Mouse (Mus musculus) monocyte, adult 2 months (primary cell): ENCODE results near the gene Zrsr1.

ENCODE experiments used
- DNase-seq, 2 experiments: peaks; one replicate each; pipeline ENCODE4 v3.0.0; 2022; ENCODE audit warnings: low spot score in 2 of 2, low read depth in 1 of 2

The Zrsr1 gene

DNA sequence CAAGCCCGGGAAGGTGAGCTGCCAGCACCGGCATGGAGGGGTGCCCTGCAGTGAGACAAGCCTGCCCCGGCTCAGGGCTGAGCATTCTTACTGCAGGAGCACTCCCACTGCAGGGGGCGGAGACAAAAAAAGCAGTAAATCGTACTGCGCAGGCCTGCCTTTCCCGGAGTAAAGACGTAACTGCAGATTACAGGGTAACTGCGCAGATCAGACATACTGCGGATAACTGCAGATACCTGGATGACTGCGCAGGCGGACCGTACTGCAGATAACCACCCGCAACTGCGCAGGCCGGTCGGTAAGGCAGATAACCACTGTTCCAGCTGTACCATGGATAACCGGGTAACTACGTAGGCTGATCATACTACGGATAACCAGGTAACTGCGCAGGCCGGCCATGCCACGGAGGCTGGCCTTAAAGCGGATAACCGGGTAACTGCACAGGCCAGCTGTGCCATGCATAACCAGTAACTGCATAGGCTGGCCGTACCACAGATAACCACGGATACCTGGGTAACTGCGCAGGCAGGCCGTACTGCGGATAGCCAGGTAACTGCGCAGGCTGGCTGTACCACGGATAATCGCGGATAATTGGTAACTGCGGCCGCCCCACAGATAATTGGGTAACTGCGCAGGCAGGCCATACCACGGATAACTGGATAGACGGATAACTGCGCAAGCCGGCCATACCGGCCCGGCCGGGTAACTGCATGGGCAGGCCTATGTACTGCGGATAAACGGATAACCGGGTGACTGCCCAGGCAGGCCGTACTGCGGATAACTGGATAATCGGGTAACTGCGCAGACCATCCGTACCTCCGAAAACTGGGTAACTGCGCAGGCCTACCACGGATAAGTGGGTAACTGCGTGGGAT lies at the start of gene Zrsr1:
Zrsr1 (plus strand) TSS at position 171 of the 875 bp plus-strand sequence.
- no peak for DNase-seq

DNA sequence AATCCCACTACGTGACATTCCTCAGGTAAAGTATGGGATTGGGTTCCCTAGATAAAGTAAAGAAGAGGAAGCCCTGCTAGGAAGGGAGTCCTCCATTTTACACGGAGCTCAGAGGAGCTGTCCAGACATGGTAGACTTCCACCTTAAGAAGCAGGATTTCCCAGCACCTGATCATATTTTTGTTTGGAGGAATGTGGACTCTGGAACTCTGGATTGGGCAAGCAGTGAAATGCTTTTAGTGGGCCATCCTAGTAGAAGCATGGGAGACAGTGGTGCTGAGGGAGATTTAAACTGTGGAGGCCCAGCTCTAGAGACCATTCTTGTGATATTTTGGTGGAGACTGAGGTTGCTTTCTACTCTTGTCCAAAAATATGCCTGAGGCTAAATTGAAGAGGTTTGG lies 49.3 kb upstream of the Zrsr1 start:
- DNase-seq, result no peak

DNA sequence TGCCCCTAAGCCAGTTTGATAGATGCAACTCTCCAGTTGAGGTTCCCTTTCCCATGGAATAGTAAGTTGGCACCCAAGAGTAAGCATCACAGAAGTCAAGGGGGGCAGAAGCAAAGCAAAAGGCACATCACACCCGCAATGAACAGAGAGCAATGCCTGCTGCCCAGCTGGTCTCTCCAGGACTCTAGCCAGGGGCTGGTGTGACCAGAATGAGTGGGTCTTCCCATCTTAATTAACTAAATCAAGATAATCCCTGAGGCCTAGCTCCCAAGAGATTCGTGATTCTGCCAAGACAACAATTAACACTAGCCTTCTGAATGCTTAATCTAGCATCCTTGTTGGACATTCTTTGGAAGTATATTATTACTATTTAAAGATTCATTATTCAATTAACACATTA lies 48.2 kb upstream of the Zrsr1 start:
- DNase-seq, result no peak

DNA sequence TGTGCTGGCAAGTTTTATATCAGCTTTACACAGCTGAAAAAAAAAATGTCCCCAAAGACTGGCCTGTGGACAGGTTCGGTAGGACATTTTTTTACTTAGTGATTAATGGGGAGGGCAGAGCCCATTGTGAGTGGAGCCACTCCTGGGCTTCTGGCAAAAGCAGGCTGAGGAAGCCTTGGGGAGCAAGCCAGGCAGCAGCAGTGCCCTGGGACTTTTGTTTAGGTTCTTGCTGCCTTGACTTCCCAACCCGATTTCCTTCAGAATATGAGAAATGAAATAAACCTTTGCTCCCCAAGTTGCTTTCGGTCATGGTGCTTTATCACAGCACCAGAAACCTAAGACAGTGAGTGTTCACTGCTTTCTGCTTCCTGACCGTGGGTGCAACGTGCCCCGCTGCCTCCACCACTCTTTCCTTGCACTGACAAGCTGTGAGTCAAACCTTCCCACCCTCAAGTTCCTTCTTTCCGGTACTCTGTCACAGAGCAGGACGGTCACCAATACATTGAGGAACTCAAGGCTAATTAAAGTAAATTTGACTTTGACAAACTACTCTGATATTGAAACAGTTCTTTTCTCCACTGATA lies 43.1 kb upstream of the Zrsr1 start:
- peak in 1 of 2 experiments; percentile 5 for DNase-seq

DNA sequence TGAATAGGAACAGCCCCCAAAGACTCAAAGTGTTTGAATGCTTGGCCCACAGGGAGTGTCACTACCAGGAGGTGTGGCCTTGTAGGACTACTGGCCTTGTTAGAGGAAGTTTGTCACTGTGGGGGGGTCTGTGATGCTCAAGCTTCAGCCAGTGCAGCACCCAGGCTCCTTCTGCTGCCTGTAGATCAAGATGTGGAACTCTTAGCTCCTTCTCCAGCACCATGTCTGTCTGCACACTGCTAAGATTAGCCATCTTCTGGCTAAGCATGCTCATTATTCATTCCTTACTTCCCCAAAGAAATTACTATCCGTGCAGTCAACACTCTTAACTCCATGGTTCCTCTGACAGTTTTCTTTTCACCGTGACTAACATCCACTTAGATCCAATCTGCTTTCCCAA lies 41.7 kb upstream of the Zrsr1 start:
- no peak for DNase-seq

DNA sequence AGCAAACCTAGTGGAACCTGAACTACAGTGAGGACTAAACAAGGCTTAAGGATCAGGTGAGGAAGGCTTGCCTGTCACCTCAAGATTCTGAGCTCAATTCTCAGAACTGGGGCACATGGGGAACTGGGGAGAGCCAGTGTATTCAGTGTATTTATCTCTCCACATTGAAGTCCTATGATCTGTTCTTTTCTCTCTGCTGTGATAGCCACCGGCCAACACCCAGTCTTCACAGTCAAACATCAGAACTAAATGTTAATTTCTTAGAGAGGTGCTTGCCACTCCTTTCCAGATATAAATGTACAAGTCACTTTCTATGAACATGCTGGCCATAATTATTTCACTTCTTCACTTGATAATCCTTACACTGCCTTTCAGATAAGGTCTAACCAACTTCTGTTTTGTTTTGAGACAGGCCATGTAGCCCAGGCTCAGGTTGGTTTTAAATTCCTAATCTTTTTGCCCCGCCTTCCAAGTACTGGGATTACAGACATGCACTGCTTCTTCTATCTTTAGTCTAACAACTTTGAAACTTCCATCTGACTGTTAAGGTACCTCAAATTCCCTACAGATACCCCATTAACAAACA lies 40.4 kb upstream of the Zrsr1 start:
- DNase-seq, result no peak

DNA sequence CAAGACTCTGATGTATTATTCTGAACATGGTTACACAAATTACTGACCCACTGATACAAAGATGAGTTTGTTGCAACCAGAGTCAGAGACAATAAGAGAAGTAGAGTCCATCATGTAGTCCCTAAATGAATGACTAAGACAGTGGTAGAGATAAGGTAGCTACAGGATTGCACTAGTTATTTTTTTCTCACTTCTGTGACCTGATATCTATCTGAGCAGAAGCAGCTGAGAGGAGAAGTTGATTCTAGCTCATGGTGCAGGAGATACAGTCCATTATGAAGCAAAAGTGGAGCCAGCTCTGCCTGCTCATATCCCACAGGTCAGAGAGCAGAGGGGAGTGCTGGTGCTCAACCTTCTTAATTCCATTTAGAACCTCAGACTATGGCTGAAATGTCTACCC lies 39.6 kb upstream of the Zrsr1 start:
- DNase-seq, result no peak

DNA sequence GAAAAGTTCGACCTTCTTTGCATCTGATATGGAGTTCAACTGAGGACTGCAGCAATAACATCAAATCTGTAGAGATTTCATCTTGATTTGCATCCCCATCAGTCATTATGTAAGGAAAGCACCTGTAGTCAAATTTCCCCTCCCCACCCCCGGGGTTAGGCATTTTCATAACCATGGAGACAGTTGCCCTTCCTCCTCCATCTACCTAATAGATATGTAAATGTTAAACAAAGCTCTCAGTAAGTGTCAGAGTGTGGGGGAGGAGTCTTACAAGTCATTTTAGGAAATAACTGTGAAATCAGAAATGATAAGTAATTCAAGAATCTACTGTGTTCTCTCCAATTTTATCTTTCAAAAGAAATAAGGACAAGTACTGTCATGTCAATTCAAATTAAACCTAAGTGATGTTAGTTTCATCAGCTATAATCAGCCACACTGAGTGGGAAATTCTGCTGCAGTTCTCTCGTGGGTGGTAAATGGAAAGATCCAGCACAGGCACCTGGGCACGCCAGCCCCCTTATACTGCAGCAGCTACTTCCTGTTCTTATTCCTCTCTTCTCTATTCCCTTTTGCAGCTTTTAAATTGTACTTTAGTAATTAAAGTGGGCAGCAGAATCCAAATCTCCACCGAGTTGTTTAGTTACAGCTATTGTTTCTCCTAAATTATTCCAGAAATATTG lies 35.2 kb upstream of the Zrsr1 start:
- no peak for DNase-seq

DNA sequence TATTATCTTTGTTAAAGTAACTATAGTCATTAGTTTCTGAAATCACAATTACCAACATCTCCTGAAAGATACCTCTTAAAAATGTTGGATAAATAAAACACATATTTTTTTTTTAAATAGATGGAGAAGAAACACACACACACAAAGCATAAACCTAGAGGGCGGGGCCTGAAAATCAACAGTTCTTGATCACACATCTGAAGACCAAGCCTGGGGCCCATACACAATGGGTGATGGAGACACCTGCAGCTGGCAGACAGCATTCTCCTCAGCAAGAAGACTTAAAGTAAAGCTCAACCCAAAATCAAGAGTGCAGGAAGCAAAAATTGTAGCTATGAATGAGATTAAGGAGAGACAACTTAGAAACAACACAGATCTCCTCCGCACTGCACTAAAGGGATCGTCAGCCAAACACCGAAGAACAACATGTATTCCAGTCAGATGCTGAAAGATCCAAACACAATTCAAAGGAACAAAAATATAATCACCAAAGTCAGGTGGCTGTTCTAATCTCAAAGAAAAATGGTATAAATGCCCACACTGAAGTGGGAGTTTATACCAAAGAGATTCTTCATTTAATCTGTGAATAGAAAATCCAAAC lies 34.0 kb upstream of the Zrsr1 start:
- DNase-seq, result no peak

DNA sequence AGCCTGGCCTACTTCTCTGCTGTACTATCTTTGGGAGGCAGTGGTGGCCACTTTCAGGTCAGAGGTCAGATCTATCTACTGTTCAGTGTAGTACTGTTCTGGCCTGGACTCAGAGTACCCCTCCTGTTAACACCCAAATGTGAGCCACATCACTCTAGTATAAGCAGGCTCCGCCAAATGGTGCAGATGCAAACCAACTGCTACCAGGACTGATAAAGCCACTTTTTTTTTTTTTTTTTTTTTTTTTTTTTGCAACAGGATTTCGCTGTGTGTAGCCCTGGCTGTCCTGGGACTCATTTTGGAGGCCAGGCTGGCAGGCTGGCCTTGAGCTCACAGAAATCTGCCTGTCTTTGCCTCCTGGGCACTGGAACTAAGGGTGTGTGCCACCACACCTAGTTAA lies 32.8 kb upstream of the Zrsr1 start:
- DNase-seq, result no peak

DNA sequence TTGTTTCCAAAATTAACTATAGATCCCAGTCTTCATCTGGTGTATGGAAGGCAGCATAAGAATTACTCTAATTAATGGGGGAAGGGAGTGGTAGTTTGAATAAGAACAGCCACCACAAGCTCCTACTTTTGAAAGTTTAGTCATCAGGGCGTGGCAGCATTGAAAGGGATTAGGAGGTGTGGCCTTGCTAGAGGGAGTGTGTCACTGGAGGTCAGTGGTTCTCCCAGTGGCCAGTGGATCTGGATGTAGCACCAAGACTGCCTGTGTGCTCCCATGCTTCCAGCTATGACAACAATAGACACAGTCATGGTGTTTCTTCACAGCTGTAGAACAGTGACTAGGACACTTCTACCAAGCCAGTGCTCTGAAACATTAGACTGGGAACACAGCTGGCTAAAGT lies 22.7 kb upstream of the Zrsr1 start:
- DNase-seq, result no peak

DNA sequence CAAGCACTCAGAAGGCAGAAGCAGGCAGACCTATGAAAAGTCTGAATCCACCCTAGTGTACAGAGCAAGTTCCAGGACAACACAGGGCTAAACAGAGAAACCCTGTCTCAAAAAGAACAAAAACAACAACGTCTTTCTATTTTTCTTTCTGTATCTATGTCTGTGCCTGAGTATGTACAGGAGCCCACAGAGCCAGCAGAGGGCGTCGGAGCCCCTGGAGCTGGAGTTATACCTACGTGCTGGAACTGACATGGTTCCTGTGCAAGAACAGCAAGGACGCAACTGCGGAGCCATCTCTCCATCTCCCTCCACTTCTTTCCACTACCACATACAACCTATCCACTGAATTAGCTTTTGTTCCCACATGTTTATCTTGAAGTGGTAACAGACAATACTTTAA lies 21.7 kb upstream of the Zrsr1 start:
- no peak for DNase-seq

DNA sequence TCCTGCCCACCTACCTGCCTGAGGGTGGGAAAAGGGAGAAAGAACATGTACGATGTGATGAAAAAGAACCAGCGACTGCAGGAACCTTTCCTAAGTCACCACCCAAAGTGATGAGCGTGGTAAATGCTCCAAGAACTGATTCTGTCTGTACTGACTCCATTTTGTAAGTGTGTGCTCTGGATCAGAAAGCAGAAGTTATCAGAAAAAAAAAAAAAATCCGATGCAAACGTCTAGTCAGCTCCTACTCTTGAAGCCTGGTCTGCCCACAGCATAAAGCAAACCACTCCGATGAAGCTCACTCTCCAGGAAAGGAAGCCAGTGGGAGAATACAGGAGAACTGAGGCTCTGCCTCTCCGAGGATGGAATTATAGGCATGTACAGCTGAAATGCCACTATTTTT lies 19.1 kb upstream of the Zrsr1 start:
- no peak for DNase-seq

DNA sequence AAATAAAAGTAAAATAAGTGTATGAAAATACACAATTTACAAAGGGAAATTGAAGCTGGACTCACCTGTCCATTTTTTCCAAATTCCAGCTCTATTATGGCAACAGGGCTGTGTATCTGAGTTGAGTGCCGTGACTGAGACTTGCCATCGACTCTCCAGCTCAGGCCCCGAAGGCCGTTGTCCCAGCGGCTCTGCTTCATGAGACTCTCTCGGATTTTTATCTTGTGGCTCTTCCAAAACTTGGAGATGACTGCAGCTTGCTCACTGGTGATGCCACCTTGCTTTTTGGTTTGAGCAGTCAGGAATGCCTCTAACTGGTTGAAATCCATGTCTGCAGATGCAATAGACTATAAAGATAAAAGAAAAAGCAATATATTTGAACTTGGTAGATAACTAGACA lies 15.5 kb upstream of the Zrsr1 start:
- DNase-seq, result no peak

DNA sequence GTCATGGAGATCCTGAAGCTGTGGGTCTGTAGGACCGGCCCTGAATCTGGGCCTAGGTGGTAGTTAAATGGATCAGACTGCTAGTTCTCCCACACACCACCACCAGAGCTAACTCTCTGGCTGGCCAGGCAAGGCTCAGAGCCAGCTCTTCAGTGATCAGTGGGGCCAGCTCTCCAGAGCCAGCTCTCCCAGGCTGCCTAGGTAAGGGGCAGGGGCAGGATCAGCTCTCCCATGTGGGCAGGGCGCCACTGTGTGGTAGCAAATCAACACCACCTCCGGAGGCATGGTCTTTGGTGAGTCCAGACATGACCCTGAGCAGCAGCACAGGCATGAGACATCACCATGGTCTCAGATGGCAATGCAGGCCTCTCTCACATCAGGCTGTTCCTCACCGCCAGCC lies 15.0 kb upstream of the Zrsr1 start:
- DNase-seq, result no peak

DNA sequence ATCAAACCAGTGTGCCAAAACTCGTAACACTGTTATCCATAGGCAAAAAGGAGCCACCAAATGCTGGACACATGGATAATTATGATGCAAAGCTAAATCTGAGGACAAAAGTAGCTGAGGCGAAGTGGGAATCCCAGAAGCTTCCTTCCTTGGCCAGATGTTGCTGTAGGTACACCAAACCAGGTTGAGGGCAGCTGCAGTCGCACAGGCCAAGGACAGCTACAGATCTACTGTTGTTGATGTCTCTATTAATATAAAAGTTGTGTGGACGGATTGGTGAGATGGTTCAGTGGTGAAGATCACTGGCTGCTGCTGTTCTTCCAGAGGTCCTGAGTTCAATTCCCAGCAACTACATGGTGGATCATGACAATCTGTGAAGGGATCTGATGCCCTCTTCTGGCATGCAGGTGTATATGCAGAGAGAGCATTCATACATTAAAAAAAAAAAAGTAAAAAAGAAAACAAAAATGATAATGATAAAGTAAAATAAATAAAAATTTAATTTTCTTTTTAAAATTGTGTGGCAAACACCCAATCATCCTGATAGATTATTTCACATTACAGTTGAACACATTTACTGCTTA lies 13.9 kb upstream of the Zrsr1 start:
- no peak for DNase-seq

DNA sequence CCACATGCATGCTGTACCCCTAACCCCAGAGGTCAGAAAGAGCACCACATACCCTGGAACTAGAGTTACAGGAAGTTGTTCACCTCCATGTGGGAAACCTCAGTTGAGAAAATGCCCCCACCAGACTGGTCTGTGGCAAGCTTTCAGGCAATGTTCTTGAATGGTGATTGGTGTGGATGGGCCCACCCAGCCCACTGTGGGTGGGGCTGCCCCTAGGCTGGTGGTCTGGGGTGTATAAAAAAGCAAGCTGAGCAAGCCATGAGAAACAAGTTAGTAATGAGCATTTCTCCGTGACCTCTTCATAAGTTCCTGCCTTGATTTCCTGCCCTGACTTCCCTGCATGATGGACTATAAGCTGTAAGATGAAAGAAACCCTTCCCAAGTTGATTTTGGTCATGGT lies 9.7 kb upstream of the Zrsr1 start:
- no peak for DNase-seq

DNA sequence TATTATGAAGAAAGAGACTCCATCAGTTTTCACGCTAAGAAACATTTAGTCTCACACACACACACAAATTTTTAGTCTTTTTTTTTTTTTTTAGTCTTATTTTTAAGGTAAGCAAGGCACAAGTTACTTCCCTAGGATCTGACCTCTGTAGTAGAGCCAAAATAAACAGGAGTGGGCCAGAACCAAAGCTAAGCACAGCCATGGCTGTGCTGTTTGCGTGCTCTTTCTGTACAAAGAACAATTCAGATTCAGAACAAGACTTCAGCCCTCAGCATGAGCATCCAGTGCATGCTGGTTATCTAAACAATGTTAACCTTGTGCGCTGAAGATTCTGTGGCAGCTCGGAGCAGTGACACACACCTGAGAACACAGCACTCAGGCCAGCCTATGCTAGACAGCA lies 7.4 kb upstream of the Zrsr1 start:
- DNase-seq, result no peak

DNA sequence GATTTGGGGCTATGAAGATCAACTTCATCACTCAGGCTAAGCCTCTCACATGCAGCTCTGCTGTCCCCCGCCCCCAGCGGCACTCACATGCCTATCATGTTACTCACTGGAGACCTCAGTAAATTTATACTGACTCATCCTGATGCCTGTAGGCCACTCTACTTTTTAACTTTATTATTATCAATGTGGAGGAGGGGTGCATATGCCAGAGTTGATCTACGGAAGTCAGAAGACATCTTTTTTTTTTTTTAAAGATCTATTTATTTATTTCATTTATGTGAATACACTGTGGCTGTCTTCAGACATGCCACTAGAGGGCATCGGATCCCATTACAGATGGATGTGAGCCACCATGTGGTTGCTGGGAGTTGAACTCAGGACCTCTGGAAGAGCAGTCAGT lies 6.3 kb upstream of the Zrsr1 start:
- no peak for DNase-seq

DNA sequence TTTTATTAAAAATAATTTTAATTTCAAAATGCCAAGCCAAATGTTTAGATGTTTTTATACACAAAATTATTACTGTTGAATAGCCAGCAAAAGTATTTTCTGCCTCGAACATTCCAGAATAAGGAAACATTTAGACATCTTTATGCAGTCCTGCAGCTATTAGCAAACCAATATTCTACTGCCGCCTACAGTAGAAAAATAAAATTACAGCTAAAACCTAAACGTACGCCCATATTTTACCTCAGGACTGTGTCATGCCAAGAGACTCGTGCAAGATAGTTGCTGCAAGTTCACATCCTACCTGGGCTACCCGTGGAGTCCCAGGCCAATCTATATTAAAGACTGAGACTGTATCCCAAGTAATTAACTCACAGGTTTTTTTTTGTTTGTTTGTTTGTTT lies 2.3 kb upstream of the Zrsr1 start:
- no peak for DNase-seq

DNA sequence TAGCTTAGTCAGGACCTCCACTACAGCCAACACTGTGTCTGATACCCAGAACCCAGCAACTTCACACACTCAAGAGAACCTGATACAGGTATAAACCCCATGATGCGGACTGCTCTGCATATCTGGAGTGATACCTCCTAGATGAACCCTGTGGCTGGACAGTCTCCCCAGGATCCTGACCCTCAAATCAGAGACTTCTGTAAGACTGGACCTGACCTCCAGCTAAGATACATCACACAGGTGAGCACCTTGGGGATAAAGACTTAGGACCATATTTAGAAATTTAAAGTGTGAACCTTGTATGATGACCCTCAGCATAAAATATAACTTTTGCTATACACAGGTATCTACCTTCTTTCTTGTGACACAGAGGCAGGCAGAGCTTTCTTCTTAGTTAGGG lies 1.3 kb upstream of the Zrsr1 start:
- no peak for DNase-seq
